Mouse (Mus musculus): ENCODE measurements around the gene Sft2d1. TPM values are rescaled to one million over a fixed set of nuclear protein-coding genes. Genes with fewer than 3 reads are reported as not detected.
"Not testable (repeated sequence)": the region's sequence is repeated elsewhere in the genome, so short reads cannot be mapped to it uniquely, and the experiment has no call there.

Gene Sft2d1
- polyA plus RNA-seq, 1 experiment: 70.2 TPM

DNA sequence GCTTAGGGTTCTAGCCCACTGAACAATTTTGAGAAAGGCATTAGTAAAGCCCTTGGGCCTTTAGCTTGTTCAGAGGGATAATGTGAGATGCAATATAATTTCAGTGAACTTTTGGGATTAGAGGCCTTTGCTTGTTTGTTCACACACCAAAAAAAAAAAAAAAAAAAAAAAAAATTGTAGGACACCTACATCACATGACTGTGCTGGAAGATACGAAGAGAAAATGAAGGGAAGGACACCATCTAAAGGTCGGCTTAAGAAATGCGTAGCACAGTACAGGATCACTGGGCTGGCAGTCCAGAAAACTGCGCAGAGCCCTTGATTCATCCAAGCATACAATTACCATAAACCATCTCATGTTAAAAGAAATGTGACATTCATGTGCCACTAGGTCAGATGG is 9.4 kb upstream of the Sft2d1 start:
- Histone ChIP-seq H3K4me3 (ENCODE audit: insufficient read depth, low read depth, low read length) (no peak overlapping the region), H3K36me3 (ENCODE audit: control insufficient read depth, insufficient read depth, low read length) (peaks cover 2% of the 10 kb centered on the region), H3K4me1 (ENCODE audit: control insufficient read depth, insufficient read depth, low read length) (no peaks in the 10 kb centered on the region; the same call in 1 of the 2 replicates), H3K27me3 (replicated peaks; ENCODE audit: control insufficient read depth, insufficient read depth, low read length) (no peaks in the 10 kb centered on the region), H3K27ac (ENCODE audit: insufficient read depth, low read depth, low read length) (no peak overlapping the region)
- TF ChIP-seq POLR2A (IDR thresholded peaks at IDR 0.05; ENCODE audit: low read depth, low read length) (no peak), CTCF (conservative IDR thresholded peaks at IDR 0.05; ENCODE audit: insufficient read depth, insufficient read length, low read depth, low read length) (no peak)
- WGBS: 74% methylated on average over 4 of the region's 4 CpGs
- no peak for DNase-seq

DNA sequence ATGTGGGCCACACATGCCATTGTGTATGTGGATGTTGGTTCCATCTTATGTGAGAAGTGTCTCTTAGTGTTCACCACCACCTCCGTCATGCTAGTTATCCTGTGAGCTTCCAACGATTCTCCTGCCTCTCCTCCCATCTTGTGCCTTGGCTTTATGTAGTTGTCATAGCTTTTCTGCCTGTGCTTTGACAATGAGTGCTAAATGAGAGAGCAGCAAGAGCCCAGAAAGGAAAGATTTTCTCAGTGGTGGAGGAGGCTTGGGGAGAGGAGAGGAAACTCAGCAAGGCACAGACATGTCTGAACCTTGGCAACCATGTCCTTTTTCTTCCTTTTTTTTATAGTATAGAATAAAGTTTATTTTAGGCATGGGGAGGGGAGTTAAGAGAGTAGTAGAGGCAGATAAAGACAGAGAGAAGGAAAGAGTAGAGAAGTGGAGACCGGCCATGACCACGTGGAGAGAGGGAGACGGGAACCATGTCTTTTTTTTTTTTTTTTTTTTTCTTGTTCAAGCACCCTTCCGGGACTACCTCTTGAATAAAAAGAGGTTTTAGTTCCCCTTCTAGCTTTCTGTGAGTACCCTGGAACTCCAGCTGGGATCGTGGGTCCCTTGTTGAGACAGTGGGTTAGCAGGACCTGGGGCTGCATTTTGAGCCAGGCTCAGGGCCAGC is 8.0 kb upstream of the Sft2d1 start:
- Histone ChIP-seq H3K36me3 (ENCODE audit: control insufficient read depth, insufficient read depth, low read length) (peaks cover 2% of the 10 kb centered on the region), H3K4me3 (ENCODE audit: insufficient read depth, low read depth, low read length) (no peak overlapping the region), H3K27me3 (replicated peaks; ENCODE audit: control insufficient read depth, insufficient read depth, low read length) (no peaks in the 10 kb centered on the region), H3K27ac (ENCODE audit: insufficient read depth, low read depth, low read length) (no peak overlapping the region), H3K4me1 (ENCODE audit: control insufficient read depth, insufficient read depth, low read length) (no peaks in the 10 kb centered on the region; the same call in 1 of the 2 replicates)
- 77% methylated on average over 7 of the region's 7 CpGs for WGBS
- TF ChIP-seq CTCF (conservative IDR thresholded peaks at IDR 0.05; ENCODE audit: insufficient read depth, insufficient read length, low read depth, low read length): no peak
- no peak for TF ChIP-seq POLR2A (IDR thresholded peaks at IDR 0.05; ENCODE audit: low read depth, low read length)
- no peak for DNase-seq

DNA sequence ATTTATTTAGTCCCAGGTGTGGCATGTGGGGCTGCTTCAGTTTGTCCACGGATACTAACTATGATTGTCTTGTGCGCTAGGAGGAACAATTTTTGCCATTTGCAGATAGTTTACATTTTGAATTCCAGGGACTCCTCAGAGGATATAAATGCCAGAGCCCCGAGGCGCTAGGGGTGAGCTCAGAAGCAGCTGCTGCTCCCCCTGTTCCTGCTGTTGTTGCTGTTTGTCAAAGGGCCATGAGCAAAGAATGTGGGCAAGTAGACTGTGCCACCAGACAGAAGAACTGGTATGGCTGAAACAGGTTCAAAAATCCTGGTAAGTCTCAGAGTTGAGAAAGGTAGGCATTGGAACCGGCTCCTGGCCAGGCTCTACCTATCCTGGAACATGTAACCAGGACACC is 7.2 kb upstream of the Sft2d1 start:
- H3K27ac ChIP-seq (ENCODE audit: insufficient read depth, low read depth, low read length): no peak overlapping the region
- 79% methylated on average over 5 of the region's 5 CpGs for WGBS
- no peaks in the 10 kb centered on the region; the same call in 1 of the 2 replicates for H3K4me1 ChIP-seq (ENCODE audit: control insufficient read depth, insufficient read depth, low read length)
- TF ChIP-seq POLR2A (IDR thresholded peaks at IDR 0.05; ENCODE audit: low read depth, low read length): no peak
- no peak overlapping the region for H3K4me3 ChIP-seq (ENCODE audit: insufficient read depth, low read depth, low read length)
- no peak for DNase-seq
- no peaks in the 10 kb centered on the region; the same call in 1 of the 2 replicates for H3K36me3 ChIP-seq (ENCODE audit: control insufficient read depth, insufficient read depth, low read length)
- no peaks in the 10 kb centered on the region for H3K27me3 ChIP-seq (replicated peaks; ENCODE audit: control insufficient read depth, insufficient read depth, low read length)

DNA sequence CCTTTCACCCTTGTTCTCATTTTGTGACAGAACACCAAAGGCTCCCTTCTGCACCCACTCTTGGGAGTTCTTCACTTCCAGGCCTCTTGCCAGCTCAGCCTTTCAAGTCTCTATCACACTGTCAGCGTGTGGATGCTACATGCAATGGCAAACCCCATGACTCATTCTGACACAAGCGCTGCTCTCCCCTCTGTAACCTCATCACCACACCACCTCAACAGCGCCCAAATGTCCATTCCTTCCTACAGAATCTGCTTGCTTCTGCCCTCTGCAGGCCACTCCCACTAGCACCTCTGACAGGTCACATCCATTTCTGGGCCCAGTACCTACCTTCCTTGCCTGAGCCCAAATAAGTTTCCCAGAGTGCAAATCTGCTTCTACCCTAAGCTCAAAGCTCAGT is 5.1 kb upstream of the Sft2d1 start:
- Histone ChIP-seq H3K27ac (ENCODE audit: insufficient read depth, low read depth, low read length) (peak overlapping the region; percentile 45), H3K4me1 (ENCODE audit: control insufficient read depth, insufficient read depth, low read length) (no peaks in the 10 kb centered on the region; the same call in 1 of the 2 replicates), H3K4me3 (ENCODE audit: insufficient read depth, low read depth, low read length) (no peak overlapping the region), H3K27me3 (replicated peaks; ENCODE audit: control insufficient read depth, insufficient read depth, low read length) (no peaks in the 10 kb centered on the region), H3K36me3 (ENCODE audit: control insufficient read depth, insufficient read depth, low read length) (no peaks in the 10 kb centered on the region)
- TF ChIP-seq POLR2A (IDR thresholded peaks at IDR 0.05; ENCODE audit: low read depth, low read length): no peak
- TF ChIP-seq CTCF (conservative IDR thresholded peaks at IDR 0.05; ENCODE audit: insufficient read depth, insufficient read length, low read depth, low read length): peak; percentile 52; the same call in 1 of the 2 replicates
- DNase-seq: no peak
- WGBS: 31% methylated on average over 3 of the region's 3 CpGs

DNA sequence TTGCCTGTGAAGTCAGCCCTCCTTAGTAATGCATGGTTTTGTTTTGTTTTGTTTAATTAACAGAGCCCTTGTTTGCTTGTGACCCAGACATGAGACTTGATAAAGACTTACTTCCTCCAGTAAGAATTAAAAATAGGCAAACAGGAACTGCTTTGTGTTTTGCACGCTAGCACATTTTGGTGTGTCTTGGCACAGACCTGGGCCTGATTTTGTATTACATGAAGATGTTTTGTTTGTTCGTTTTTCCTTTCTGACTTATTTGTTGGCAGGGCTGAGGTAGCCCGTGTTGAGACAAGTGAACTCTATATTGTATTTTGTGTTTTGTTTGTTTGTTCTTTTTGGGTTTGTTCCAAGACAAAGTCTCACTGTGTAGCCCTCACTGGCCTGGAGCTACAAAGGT is 849 bp downstream of the Sft2d1 start:
- DNase-seq: peak; percentile 59
- Histone ChIP-seq H3K4me3 (ENCODE audit: insufficient read depth, low read depth, low read length) (peak overlapping the region; percentile 63), H3K36me3 (ENCODE audit: control insufficient read depth, insufficient read depth, low read length) (no peaks in the 10 kb centered on the region), H3K4me1 (ENCODE audit: control insufficient read depth, insufficient read depth, low read length) (peaks cover 32% of the 10 kb centered on the region), H3K27me3 (replicated peaks; ENCODE audit: control insufficient read depth, insufficient read depth, low read length) (no peaks in the 10 kb centered on the region), H3K27ac (ENCODE audit: insufficient read depth, low read depth, low read length) (peak overlapping the region; percentile 87)
- 16% methylated on average over 3 of the region's 3 CpGs for WGBS
- TF ChIP-seq POLR2A (IDR thresholded peaks at IDR 0.05; ENCODE audit: low read depth, low read length): no peak
- no peak for TF ChIP-seq CTCF (conservative IDR thresholded peaks at IDR 0.05; ENCODE audit: insufficient read depth, insufficient read length, low read depth, low read length)

DNA sequence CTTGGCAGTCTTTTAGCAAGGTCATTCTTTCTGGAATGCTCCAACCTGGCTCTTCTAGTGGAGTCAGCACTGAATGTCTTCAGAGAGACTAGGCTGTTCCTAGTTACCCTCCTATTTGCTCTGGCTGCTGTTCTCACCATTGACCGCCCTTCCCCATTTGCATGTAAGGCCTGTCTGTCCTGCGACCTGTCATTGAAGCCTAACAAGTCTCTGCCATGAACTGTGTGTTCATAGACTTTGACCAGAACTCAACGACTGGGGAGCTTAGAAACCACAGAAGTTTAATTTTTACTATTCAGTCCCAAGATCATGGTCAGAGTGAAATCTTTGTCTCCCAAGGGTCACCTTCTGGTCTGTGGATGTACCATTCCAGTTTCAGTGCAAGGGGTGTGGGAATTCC is 3.1 kb downstream of the Sft2d1 start:
- DNase-seq: peak; percentile 84
- Histone ChIP-seq H3K36me3 (ENCODE audit: control insufficient read depth, insufficient read depth, low read length) (no peaks in the 10 kb centered on the region), H3K27me3 (replicated peaks; ENCODE audit: control insufficient read depth, insufficient read depth, low read length) (no peaks in the 10 kb centered on the region), H3K27ac (ENCODE audit: insufficient read depth, low read depth, low read length) (peak overlapping the region; percentile 87), H3K4me1 (ENCODE audit: control insufficient read depth, insufficient read depth, low read length) (peaks cover 34% of the 10 kb centered on the region), H3K4me3 (ENCODE audit: insufficient read depth, low read depth, low read length) (no peak overlapping the region)
- TF ChIP-seq POLR2A (IDR thresholded peaks at IDR 0.05; ENCODE audit: low read depth, low read length) (no peak), CTCF (conservative IDR thresholded peaks at IDR 0.05; ENCODE audit: insufficient read depth, insufficient read length, low read depth, low read length) (no peak)
- 56% methylated on average over 3 of the region's 3 CpGs for WGBS

DNA sequence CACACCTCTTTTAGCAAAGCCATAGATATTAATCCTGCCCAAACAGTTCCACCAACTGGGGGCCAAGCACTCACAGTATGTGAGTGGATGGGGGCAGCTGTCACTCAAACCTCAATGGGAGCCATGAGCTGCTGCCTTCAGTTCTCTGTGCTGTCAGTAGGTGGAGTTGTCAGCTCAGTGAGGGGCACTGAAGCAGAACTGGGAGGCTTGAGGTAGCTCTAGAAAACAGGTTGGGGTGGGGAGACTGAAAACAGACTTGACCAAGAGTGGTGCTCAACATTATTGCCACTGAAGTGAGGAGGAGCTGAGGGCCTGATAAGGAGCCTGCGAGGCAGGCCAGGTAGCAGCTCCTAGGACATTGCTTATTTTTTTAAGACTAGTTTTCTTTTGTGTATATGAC is 5.3 kb downstream of the Sft2d1 start:
- H3K4me1 ChIP-seq (ENCODE audit: control insufficient read depth, insufficient read depth, low read length): peaks cover 34% of the 10 kb centered on the region
- 97% methylated on average over 1 of the region's 1 CpGs for WGBS
- peak; percentile 44 for DNase-seq
- no peak for TF ChIP-seq POLR2A (IDR thresholded peaks at IDR 0.05; ENCODE audit: low read depth, low read length)
- peak; percentile 56 for TF ChIP-seq CTCF (conservative IDR thresholded peaks at IDR 0.05; ENCODE audit: insufficient read depth, insufficient read length, low read depth, low read length)
- H3K27me3 ChIP-seq (replicated peaks; ENCODE audit: control insufficient read depth, insufficient read depth, low read length): no peaks in the 10 kb centered on the region
- no peak overlapping the region for H3K4me3 ChIP-seq (ENCODE audit: insufficient read depth, low read depth, low read length)
- H3K27ac ChIP-seq (ENCODE audit: insufficient read depth, low read depth, low read length): no peak overlapping the region
- H3K36me3 ChIP-seq (ENCODE audit: control insufficient read depth, insufficient read depth, low read length): no peaks in the 10 kb centered on the region

DNA sequence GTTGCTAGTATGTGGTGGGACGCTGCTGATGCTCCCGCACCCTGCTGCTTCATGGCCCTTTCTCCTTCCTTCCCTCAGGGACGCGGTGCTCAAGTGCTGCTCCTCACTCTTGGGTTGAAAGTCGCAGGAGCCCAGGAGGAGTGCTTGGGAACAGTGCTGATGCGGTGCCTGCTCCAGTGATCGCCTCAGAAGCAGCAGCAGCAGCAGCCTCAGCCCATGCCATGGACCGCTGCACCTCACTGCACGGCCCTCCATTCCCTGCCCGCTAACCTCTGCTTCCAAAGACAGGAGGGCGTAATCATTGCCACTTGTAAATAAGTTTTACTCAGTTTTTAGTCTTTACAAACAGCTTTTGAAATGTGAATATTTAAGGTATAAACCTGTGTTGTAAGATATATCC is 16.0 kb downstream of the Sft2d1 start:
- not testable (repeated sequence) for H3K36me3 ChIP-seq (ENCODE audit: control insufficient read depth, insufficient read depth, low read length); DNase-seq; H3K4me3 ChIP-seq (ENCODE audit: insufficient read depth, low read depth, low read length); H3K27me3 ChIP-seq (replicated peaks; ENCODE audit: control insufficient read depth, insufficient read depth, low read length); H3K27ac ChIP-seq (ENCODE audit: insufficient read depth, low read depth, low read length); H3K4me1 ChIP-seq (ENCODE audit: control insufficient read depth, insufficient read depth, low read length)
- 53% methylated on average over 10 of the region's 11 CpGs for WGBS
